Mouse (Mus musculus) megakaryocyte progenitor cell, adult 5-6 weeks (primary cell): ENCODE results near the gene F2rl1. TPM values are rescaled to one million over a fixed set of nuclear protein-coding genes. Genes with fewer than 3 reads are reported as not detected.
A peak's percentile ranks its signal among the peaks of the same experiment; 100 is the strongest.

Source experiments
- ATAC-seq: replicated peaks from 2 replicates; pipeline ENCODE4 v1.8.0; 2016; ENCODE audit warnings: mild to moderate bottlenecking, moderate TSS enrichment, inconsistent platforms; ENCODE audit not compliant: poor library complexity
- total RNA-seq, 2 experiments: library from RNA; stranded (forward) in 1 of 2; stranded (reverse) in 1 of 2; fragments of 157-497, 149-512 nt in 1 of 2; fragments of 200-1000 nt in 1 of 2; gene quantifications; 2 replicates each; pipeline versions ENCODE4 v1.2.3 to v1.2.4; 2015 to 2017

Gene F2rl1
- 0.15 and 0.27 TPM in 2 replicates for total RNA-seq (2015)
- total RNA-seq (2017), result 0.04 and 0.61 TPM in 2 replicates

DNA sequence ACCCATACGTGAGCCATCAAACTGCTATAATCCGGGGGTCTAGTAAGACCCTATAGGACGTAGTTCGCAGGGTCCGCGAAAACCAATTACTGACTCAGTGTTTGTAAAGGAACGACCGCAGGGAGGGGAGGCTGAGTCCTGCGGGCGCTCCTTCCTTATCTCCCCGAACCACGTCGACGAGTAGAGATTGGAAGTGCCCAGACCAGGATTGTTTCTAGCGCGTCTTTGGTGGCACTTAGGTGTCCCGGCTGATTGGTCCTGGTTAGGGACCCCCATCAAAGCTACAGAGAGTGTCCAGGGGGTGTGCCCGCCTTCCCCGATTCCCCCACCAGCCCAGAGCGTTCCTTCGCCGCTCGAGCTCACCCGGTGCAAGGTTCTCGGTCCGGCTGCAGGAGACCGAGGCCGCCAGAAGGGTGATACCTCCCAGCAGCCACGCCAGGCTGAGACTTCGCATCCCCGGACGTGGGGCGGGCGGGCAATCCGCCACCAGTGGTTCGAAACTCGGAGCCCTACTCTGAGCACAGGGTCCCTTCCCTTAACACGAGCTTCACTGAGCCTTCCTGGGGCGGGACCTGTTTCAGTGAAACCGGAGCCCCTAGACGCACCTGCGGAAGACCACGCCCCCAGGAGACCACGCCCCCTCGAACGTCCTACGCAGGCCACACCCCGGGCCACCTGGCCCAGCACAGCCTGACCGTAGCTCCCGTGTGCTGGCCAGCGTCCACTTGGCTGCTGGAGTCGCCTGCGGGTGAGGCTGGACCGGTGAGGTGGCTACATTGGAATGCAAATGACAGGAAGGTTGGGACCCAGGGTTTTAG is at the start of gene F2rl1:
F2rl1 (minus strand) TSS at position 554 of the 818 bp plus-strand sequence.
- peak; percentile 82 for ATAC-seq

DNA sequence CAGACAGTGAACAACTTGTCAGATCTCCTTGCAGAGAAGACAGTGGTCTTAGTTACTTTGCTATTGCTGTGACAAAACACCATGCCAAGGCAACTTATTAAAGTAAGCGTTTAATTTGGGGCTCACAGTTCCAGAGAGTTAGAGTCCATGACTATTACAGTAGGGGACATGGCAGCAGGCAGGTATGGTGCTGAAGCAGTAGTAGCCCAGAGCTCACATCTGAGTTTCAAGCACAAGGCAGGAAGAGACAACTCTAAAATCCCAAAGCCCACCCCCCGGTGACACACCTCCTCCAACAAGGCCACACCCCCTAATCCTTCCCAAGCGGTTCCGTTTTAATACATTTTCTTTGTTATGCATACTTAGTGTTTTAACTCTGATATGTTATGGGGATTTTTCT is 45.9 kb upstream of the F2rl1 start:
- no peak for ATAC-seq

- ATAC-seq, result no peak
These were observed 44.3 kb upstream of the F2rl1 start for GRCm38 (mm10) chr13:95569326-95569725.

DNA sequence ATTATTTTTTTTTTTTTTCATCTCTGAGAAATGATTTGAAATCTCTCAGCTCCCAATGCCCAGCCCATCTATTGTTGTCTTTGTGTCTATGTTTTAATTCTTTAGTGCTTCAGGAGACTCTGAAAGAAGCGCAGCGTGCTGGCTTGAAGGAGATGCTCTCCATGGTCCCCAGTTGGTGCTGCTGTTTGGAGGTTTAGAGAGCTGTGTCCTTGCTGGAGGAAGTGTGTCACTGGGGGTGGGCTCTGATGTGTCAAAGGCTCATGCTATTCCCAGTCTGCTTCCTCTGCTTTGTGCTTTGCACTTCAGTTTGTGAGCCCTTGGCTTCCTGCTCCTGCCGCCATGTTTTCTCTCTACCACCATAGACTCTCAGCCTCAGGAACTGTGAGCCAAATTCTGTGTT is 43.3 kb upstream of the F2rl1 start:
- ATAC-seq, result no peak

DNA sequence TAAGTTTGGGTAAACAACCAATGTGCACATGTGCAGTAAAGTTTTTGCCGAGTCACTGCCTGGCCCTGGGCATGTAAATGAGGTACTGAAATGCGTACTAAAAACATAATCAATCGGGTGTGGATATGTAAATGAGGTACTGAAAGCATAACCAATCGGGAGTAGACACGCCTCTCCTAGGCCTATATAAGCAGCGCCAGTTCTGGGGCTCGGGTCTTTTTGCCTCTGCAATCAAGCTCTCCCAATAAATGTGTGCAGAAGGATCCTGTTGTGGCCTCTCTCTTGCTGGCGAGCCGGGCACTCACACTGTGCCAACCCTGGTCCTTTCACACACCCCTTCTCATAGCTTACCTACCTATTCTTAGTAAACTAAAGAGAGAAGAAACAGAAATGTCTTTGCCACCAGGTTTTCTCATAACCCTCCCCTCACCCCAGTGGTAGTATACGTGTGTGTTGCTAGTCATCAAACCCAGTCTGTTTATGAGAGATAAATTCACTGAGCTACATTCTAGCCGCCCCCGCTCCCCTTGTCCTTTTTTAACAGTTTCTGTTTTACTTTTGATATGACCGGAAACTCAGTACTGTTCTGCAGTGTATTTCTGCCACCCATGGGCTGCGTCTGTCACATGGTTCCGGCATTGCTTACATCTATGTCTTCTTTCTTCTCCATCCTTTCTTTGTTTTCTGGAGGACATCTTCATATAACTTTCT is 42.0 kb upstream of the F2rl1 start:
- ATAC-seq, result peak; percentile 76

- peak; percentile 91 for ATAC-seq
These were observed 38.7 kb upstream of the F2rl1 start for GRCm38 (mm10) chr13:95563693-95564092.

- ATAC-seq, result no peak
These were observed 38.1 kb upstream of the F2rl1 start for GRCm38 (mm10) chr13:95563066-95563610.

GRCm38 (mm10) chr13:95557326-95557725 is 32.3 kb upstream of the F2rl1 start:
- no peak for ATAC-seq

- ATAC-seq, result peak; percentile 95
These were observed 29.0 kb upstream of the F2rl1 start for GRCm38 (mm10) chr13:95553885-95554492.

DNA sequence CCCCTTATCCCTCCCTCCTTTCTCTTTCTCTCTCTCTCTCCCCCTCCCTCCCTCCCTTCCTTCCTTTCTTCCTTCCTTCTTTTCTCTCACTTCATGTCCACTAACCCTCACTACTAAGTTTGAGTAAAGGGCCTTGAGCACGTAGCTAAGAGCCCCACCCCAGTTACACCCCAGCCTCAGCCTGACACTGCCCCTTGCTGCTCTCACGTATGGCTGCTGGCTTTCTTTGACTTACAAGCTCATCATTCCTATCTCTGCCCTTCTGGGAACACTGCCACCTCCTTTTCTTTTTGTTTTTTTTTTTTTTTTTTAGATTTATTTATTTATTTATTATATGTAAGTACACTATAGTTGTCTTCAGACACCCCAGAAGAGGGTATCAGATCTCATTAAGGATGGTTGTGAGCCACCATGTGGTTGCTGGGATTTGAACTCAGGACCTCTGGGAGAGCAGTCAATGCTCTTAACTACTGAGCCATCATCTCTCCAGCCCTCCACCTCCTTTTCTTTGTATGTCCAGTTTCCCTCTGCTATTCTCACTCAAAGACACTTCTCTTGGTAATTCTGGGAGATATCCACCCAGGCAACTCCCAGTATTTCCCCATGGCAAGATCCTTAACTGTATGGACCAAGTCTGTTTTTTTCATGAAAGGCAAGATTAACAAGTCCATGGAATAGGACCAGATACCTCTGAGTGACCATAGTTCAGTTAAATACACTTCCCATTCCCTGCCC is 25.8 kb upstream of the F2rl1 start:
- ATAC-seq, result no peak

DNA sequence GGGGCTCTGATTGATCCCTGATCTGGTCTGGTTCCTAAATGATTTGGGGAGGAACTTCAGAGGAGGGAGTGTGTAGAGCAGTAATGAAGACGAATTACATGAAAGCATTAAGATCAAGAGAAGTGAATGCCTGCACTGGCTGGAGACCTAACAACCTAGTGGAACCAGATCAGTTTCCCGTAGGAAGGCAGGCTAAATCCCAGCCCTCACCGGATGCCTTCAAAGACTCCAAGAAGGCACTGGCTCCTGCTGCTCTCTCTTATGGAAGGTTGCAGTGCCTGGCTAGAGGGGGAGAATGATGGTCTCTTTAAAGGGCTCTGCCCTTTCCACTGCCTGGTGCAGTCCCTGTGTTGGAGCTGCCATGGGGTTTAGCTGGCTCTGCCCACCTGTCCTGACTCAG is 24.4 kb upstream of the F2rl1 start:
- no peak for ATAC-seq

DNA sequence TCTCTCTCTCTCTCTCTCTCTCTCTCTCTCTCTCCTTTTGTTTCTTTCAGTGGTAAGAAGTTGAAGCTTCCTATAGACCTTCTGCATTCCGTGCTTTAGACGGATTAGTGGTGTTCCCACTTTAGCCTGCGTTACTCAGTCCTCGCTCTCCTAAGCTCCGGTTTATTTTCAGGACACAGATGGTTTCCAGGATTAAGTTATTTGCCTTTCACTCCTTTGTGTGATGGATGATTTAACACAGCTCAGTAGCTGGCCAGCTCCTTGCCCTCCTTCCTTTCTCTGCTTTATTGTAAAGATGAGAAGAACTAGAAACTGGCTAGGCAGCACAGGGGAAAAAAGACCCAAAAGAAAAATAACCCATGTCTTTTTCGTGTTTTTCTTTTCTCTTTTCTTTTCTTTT is 23.8 kb upstream of the F2rl1 start:
- no peak for ATAC-seq

GRCm38 (mm10) chr13:95548291-95548789 is 23.3 kb upstream of the F2rl1 start:
- peak; percentile 60 for ATAC-seq

GRCm38 (mm10) chr13:95547090-95547611 is 22.1 kb upstream of the F2rl1 start:
- ATAC-seq, result no peak

GRCm38 (mm10) chr13:95546251-95546650 is 21.2 kb upstream of the F2rl1 start:
- no peak for ATAC-seq

- ATAC-seq, result no peak
These were observed 20.7 kb upstream of the F2rl1 start for GRCm38 (mm10) chr13:95545729-95546186.

GRCm38 (mm10) chr13:95538021-95538420 is 13.0 kb upstream of the F2rl1 start:
- no peak for ATAC-seq

DNA sequence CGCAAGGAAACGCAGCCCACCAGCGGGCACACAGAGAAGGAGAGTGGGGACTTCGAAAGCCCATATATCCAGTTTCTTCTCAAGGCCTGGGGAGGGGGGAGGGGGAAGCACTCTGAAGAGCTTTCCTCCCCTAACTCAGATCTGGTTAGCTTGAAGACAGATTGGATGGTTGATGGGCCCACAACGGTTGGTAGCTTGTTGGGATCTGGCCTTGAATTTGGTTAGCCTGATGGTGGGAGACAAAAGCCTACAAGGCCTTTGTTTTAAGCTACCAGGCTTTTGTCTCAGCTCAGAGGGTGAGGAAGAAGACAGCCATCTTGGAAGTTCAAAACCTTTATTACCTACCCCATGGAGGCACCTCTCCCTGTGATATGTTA is 11.1 kb upstream of the F2rl1 start:
- no peak for ATAC-seq

- ATAC-seq, result peak; percentile 65
These were observed 10.6 kb upstream of the F2rl1 start for GRCm38 (mm10) chr13:95535461-95536116.

GRCm38 (mm10) chr13:95535026-95535425 is 10.0 kb upstream of the F2rl1 start:
- ATAC-seq, result 0 out of 2 replicates have a peak, but pooled peaks have one; percentile 12
